Mouse (Mus musculus): ENCODE measurements around the gene Spg11.

- TF ChIP-seq CTCF (IDR thresholded peaks at IDR 0.05; ENCODE audit: extremely low read depth, insufficient read depth, insufficient read length, insufficient replicate concordance) (no peak), POLR2A (IDR thresholded peaks at IDR 0.05; ENCODE audit: low read depth, low read length) (no peak)
Measured at GRCm38 (mm10) chr2:122069144-122069912, 48.9 kb downstream of the Spg11 start.
